Mouse (Mus musculus) liver, postnatal 0 days (tissue): ENCODE measurements at regions not wholly inside any gene's neighbourhood (a gene's known extent, or its start where the extent isn't known, plus 50 kb on each side); places are given as distances from the start of the nearest gene placed in this dataset.

Experiments used
- ATAC-seq: fragments of 200-750 bp; cut with Nextera tagmentation; 2 replicates; pipeline ENCODE4 v1.8.0; 2017; ENCODE audit warnings: mild to moderate bottlenecking, moderate library complexity
- DNase-seq: peaks from one replicate; pipeline ENCODE4 v3.0.0-alpha.2; 2016
- H3K27ac ChIP-seq: fragments of 300-500 bp; sonication (generic); 2 replicates; pipeline ENCODE4 v1.5.1; 2014; ENCODE audit warnings: antibody characterized with exemption, moderate library complexity, mild to moderate bottlenecking, low read depth
- H3K27me3 ChIP-seq: fragments of 300-500 bp; sonication (generic); 2 replicates; pipeline ENCODE4 v1.6.1; 2014; ENCODE audit warnings: low read length, control low read depth, mixed read lengths; ENCODE audit not compliant: insufficient read depth
- H3K36me3 ChIP-seq: fragments of 300-500 bp; sonication (generic); replicated peaks from 2 replicates; pipeline ENCODE4 v1.6.1; 2014; ENCODE audit warnings: mild to moderate bottlenecking, control low read depth, low read length, moderate library complexity, mixed read lengths; ENCODE audit not compliant: insufficient read depth
- H3K4me1 ChIP-seq: fragments of 300-500 bp; sonication (generic); 2 replicates; pipeline ENCODE4 v1.6.1; 2014; ENCODE audit warnings: antibody characterized with exemption, mild to moderate bottlenecking, control low read depth; ENCODE audit not compliant: insufficient read depth
- H3K4me2 ChIP-seq: fragments of 300-500 bp; sonication (generic); 2 replicates; pipeline ENCODE4 v1.6.1; 2014; ENCODE audit warnings: low read depth, mild to moderate bottlenecking, low read length, moderate library complexity, mixed read lengths
- H3K4me3 ChIP-seq: fragments of 300-500 bp; sonication (generic); 2 replicates; pipeline ENCODE4 v1.5.1; 2014; ENCODE audit warnings: low read depth, low read length
- H3K9ac ChIP-seq: fragments of 300-500 bp; sonication (generic); replicated peaks from 2 replicates; pipeline ENCODE4 v1.6.1; 2014; ENCODE audit warnings: mild to moderate bottlenecking, moderate library complexity
- H3K9me3 ChIP-seq: fragments of 300-500 bp; sonication (generic); 2 replicates; pipeline ENCODE4 v1.6.1; 2016; ENCODE audit warnings: mild to moderate bottlenecking, control low read depth, low read length, mixed read lengths
- CTCF ChIP-seq: sonication (generic); IDR thresholded peaks from 2 replicates; pipeline ENCODE4 v1.5.1; 2016; ENCODE audit warnings: antibody characterized with exemption, low read depth
- EP300 ChIP-seq: IDR thresholded peaks from 2 replicates; pipeline ENCODE4 v1.6.1; 2016; ENCODE audit warnings: antibody characterized with exemption, low read depth, mild to moderate bottlenecking
- WGBS: fragments of 180-500 bp; shearing (Covaris S2); extraction: QIAGEN DNeasy Blood & Tissue Kit; methylation state at CpG from one replicate; pipeline ENCODE4 v1.1.7; 2014; ENCODE audit not compliant: insufficient replicate concordance; 5-methylcytosine and 5-hydroxymethylcytosine counted together

- H3K4me1 ChIP-seq, result no peaks in the 10 kb centered on the region
- 0 out of 2 replicates have a peak overlapping the region, but pooled peaks have one; percentile 35 for H3K4me2 ChIP-seq
- TF ChIP-seq EP300 (no peak), CTCF (no peak)
- no peak overlapping the region for H3K27ac ChIP-seq
- H3K27me3 ChIP-seq, result no peaks in the 10 kb centered on the region
- DNase-seq (peak; percentile 17), ATAC-seq (peak; percentile 13; the same call in 1 of the 2 replicates)
- no peak overlapping the region for H3K4me3 ChIP-seq
- H3K9ac ChIP-seq, result no peak overlapping the region
- no peaks in the 10 kb centered on the region for H3K9me3 ChIP-seq
- WGBS, result 56% methylated on average over 8 of the region's 8 CpGs
- no peaks in the 10 kb centered on the region for H3K36me3 ChIP-seq
Observed at GRCm38 (mm10) chr11:45160871-45161270, 543.8 kb downstream of the Ebf1 start.

- TF ChIP-seq EP300 (no peak), CTCF (peak; percentile 45)
- no peak for ATAC-seq
Observed at GRCm38 (mm10) chr11:45173546-45173945, 556.4 kb downstream of the Ebf1 start.

GRCm38 (mm10) chr11:45174071-45174470 is 557.0 kb downstream of the Ebf1 start:
- TF ChIP-seq CTCF (no peak), EP300 (no peak)
- Histone ChIP-seq H3K4me1 (no peaks in the 10 kb centered on the region; the same call in 1 of the 2 replicates), H3K36me3 (no peaks in the 10 kb centered on the region), H3K9me3 (no peaks in the 10 kb centered on the region), H3K27me3 (no peaks in the 10 kb centered on the region), H3K27ac (peak overlapping the region; percentile 8; the same call in 1 of the 2 replicates), H3K4me3 (no peak overlapping the region), H3K4me2 (no peak overlapping the region), H3K9ac (no peak overlapping the region)
- no peak for DNase-seq
- ATAC-seq, result peak; percentile 20; the same call in 1 of the 2 replicates
- 70% methylated on average over 2 of the region's 2 CpGs for WGBS

More at GRCm38 (mm10) chr11:45173546-45173945, 556.4 kb downstream of the Ebf1 start:
- 74% methylated on average over 2 of the region's 2 CpGs for WGBS
- peak; percentile 20 for DNase-seq
- Histone ChIP-seq H3K4me1 (no peaks in the 10 kb centered on the region; the same call in 1 of the 2 replicates), H3K9ac (no peak overlapping the region), H3K9me3 (no peaks in the 10 kb centered on the region), H3K4me2 (no peak overlapping the region), H3K27ac (0 out of 2 replicates have a peak overlapping the region, but pooled peaks have one; percentile 8), H3K27me3 (no peaks in the 10 kb centered on the region), H3K4me3 (no peak overlapping the region), H3K36me3 (no peaks in the 10 kb centered on the region)

- 64% methylated on average over 10 of the region's 10 CpGs for WGBS
- Histone ChIP-seq H3K4me2 (no peak overlapping the region), H3K9ac (no peak overlapping the region), H3K27ac (peak overlapping the region; percentile 61), H3K27me3 (no peaks in the 10 kb centered on the region), H3K4me3 (no peak overlapping the region), H3K9me3 (no peaks in the 10 kb centered on the region), H3K4me1 (no peaks in the 10 kb centered on the region; the same call in 1 of the 2 replicates), H3K36me3 (no peaks in the 10 kb centered on the region)
- ATAC-seq, result peak; percentile 71
- no peak for DNase-seq
- no peak for TF ChIP-seq CTCF
Observed at GRCm38 (mm10) chr11:45174811-45175798, 558.0 kb downstream of the Ebf1 start.

- Histone ChIP-seq H3K4me1 (no peaks in the 10 kb centered on the region; the same call in 1 of the 2 replicates), H3K27me3 (no peaks in the 10 kb centered on the region), H3K9ac (no peak overlapping the region), H3K4me3 (no peak overlapping the region), H3K27ac (no peak overlapping the region), H3K9me3 (no peaks in the 10 kb centered on the region), H3K4me2 (no peak overlapping the region), H3K36me3 (no peaks in the 10 kb centered on the region)
- ATAC-seq (no peak), DNase-seq (no peak)
- WGBS, result 81% methylated on average over 3 of the region's 3 CpGs
- no peak for TF ChIP-seq EP300
- TF ChIP-seq CTCF, result no peak
Observed at GRCm38 (mm10) chr11:45176971-45177370, 559.9 kb downstream of the Ebf1 start.

GRCm38 (mm10) chr11:45178036-45178435 is 560.9 kb downstream of the Ebf1 start:
- TF ChIP-seq EP300 (no peak), CTCF (no peak)
- H3K27me3 ChIP-seq, result no peaks in the 10 kb centered on the region
- 81% methylated on average over 7 of the region's 7 CpGs for WGBS

More at GRCm38 (mm10) chr11:45178036-45178435, 560.9 kb downstream of the Ebf1 start:
- H3K4me3 ChIP-seq, result no peak overlapping the region
- no peaks in the 10 kb centered on the region; the same call in 1 of the 2 replicates for H3K4me1 ChIP-seq
- no peak overlapping the region for H3K27ac ChIP-seq
- no peaks in the 10 kb centered on the region for H3K9me3 ChIP-seq
- no peak overlapping the region for H3K4me2 ChIP-seq
- H3K36me3 ChIP-seq, result no peaks in the 10 kb centered on the region
- DNase-seq (no peak), ATAC-seq (no peak)
- H3K9ac ChIP-seq, result no peak overlapping the region
